Mouse (Mus musculus) heart, postnatal 0 days (tissue): ENCODE results near the gene Ccm2. TPM values are rescaled to one million over a fixed set of nuclear protein-coding genes. Genes with fewer than 3 reads are reported as not detected.
A peak's percentile ranks its signal among the peaks of the same experiment; 100 is the strongest.

ENCODE experiments used
- ATAC-seq: fragments of 200-750 bp; cut with Nextera tagmentation; 2 replicates; pipeline ENCODE4 v1.8.0; 2017; ENCODE audit warnings: low read depth, moderate number of reproducible peaks, moderate library complexity; ENCODE audit not compliant: insufficient read depth
- DNase-seq: peaks from one replicate; pipeline ENCODE4 v3.0.0-alpha.2; 2016; ENCODE audit warnings: low spot score
- H3K27ac ChIP-seq: fragments of 300-500 bp; sonication (generic); 2 replicates; pipeline ENCODE4 v1.5.1; 2014; ENCODE audit warnings: low read depth, mild to moderate bottlenecking
- H3K27me3 ChIP-seq: fragments of 300-500 bp; sonication (generic); 2 replicates; pipeline ENCODE4 v1.6.1; 2014; ENCODE audit warnings: low read length, mixed read lengths; ENCODE audit not compliant: control insufficient read depth, insufficient read depth
- H3K36me3 ChIP-seq: fragments of 300-500 bp; sonication (generic); replicated peaks from 2 replicates; pipeline ENCODE4 v1.6.1; 2014; ENCODE audit warnings: low read length, mixed read lengths; ENCODE audit not compliant: control insufficient read depth, insufficient read depth
- H3K4me1 ChIP-seq: fragments of 300-500 bp; sonication (generic); 2 replicates; pipeline ENCODE4 v1.6.1; 2014; ENCODE audit warnings: antibody characterized with exemption; ENCODE audit not compliant: control insufficient read depth, insufficient read depth
- H3K4me2 ChIP-seq: fragments of 300-500 bp; sonication (generic); 2 replicates; pipeline ENCODE4 v1.6.1; 2014; ENCODE audit warnings: low read depth, mild to moderate bottlenecking, low read length, moderate library complexity
- H3K4me3 ChIP-seq: fragments of 300-500 bp; sonication (generic); 2 replicates; pipeline ENCODE4 v1.5.1; 2014; ENCODE audit warnings: low read depth, low read length
- H3K9ac ChIP-seq: fragments of 300-500 bp; sonication (generic); replicated peaks from 2 replicates; pipeline ENCODE4 v1.6.1; 2014; ENCODE audit warnings: low read depth, low read length, mixed read lengths
- H3K9me3 ChIP-seq: fragments of 300-500 bp; sonication (generic); replicated peaks from 2 replicates; pipeline ENCODE4 v1.6.1; 2016; ENCODE audit warnings: low read length; ENCODE audit not compliant: control insufficient read depth
- CTCF ChIP-seq: IDR thresholded peaks from 2 replicates; pipeline ENCODE4 v1.5.1; 2016; ENCODE audit warnings: antibody characterized with exemption, control low read depth, low read depth
- EP300 ChIP-seq: IDR thresholded peaks from 2 replicates; pipeline ENCODE4 v1.6.1; 2016; ENCODE audit warnings: antibody characterized with exemption, low read depth
- WGBS: fragments of 180-500 bp; shearing (Covaris S2); extraction: QIAGEN DNeasy Blood & Tissue Kit; methylation state at CpG from one replicate; pipeline ENCODE4 v1.1.7; 2014; 5-methylcytosine and 5-hydroxymethylcytosine counted together
- polyA plus RNA-seq: library from polyadenylated mRNA; unstranded; fragments of >200 nt; fragmentation: Nextera tagmentation; extraction: Ambion mirVana; gene quantifications from 2 replicates; pipeline ENCODE4 v1.2.1, GENCODE M21; 2015
- total RNA-seq: library from RNA; depleted of rRNA; stranded (reverse); fragments of >200 nt; gene quantifications from 2 replicates; pipeline ENCODE4 v1.2.3, GENCODE M21; 2014; ENCODE audit warnings: low replicate concordance

The Ccm2 gene
- total and polyA plus RNA-seq, 2 experiments from 2014 or later: 38.4 to 54.4 TPM

- H3K27me3 ChIP-seq: no peaks in the 10 kb centered on the region
- no peaks in the 10 kb centered on the region for H3K4me1 ChIP-seq
- no peak overlapping the region for H3K4me3 ChIP-seq
- no peak for DNase-seq
- 81% methylated on average over 9 of the region's 9 CpGs for WGBS
- ATAC-seq: no peak
- TF ChIP-seq CTCF (no peak), EP300 (no peak)
- no peak overlapping the region for H3K9ac ChIP-seq
- H3K9me3 ChIP-seq: no peaks in the 10 kb centered on the region
- H3K27ac ChIP-seq: no peak overlapping the region
- no peaks in the 10 kb centered on the region for H3K36me3 ChIP-seq
- H3K4me2 ChIP-seq: no peak overlapping the region
Measured at GRCm38 (mm10) chr11:6506516-6506915, 40.2 kb upstream of the Ccm2 start.

- Histone ChIP-seq H3K27ac (no peak overlapping the region), H3K9me3 (no peaks in the 10 kb centered on the region), H3K9ac (no peak overlapping the region), H3K27me3 (no peaks in the 10 kb centered on the region), H3K4me3 (no peak overlapping the region), H3K4me2 (no peak overlapping the region), H3K4me1 (no peaks in the 10 kb centered on the region), H3K36me3 (no peaks in the 10 kb centered on the region)
- ATAC-seq (no peak), DNase-seq (no peak)
- WGBS: 52% methylated on average over 1 of the region's 1 CpGs
- TF ChIP-seq CTCF: no peak
- no peak for TF ChIP-seq EP300
Measured at GRCm38 (mm10) chr11:6508269-6508876, 38.3 kb upstream of the Ccm2 start.

- Histone ChIP-seq H3K9ac (no peak overlapping the region), H3K4me3 (no peak overlapping the region), H3K27me3 (no peaks in the 10 kb centered on the region), H3K36me3 (no peaks in the 10 kb centered on the region), H3K4me2 (no peak overlapping the region), H3K27ac (no peak overlapping the region), H3K4me1 (no peaks in the 10 kb centered on the region), H3K9me3 (no peaks in the 10 kb centered on the region)
- DNase-seq: peak; percentile 14
- TF ChIP-seq EP300: no peak
- no peak for TF ChIP-seq CTCF
- ATAC-seq: no peak
- WGBS: 24% methylated on average over 7 of the region's 7 CpGs
Measured at GRCm38 (mm10) chr11:6514837-6515236, 31.9 kb upstream of the Ccm2 start.

- DNase-seq: no peak
Measured at GRCm38 (mm10) chr11:6519491-6520033, 27.1 kb upstream of the Ccm2 start.

GRCm38 (mm10) chr11:6520507-6521173 is 26.0 kb upstream of the Ccm2 start, which contains the start of gene Myo1g:
TSS of gene Myo1g (minus strand) at chr11:6520965.
- Histone ChIP-seq H3K9me3 (no peaks in the 10 kb centered on the region), H3K27ac (no peak within 1 kb of the TSS), H3K4me3 (peak within 1 kb of the TSS; percentile 11; the same call in 1 of the 2 replicates), H3K9ac (no peak within 1 kb of the TSS), H3K27me3 (no peaks in the 10 kb centered on the region), H3K4me1 (no peaks in the 10 kb centered on the region), H3K4me2 (peak within 1 kb of the TSS; percentile 31; the same call in 1 of the 2 replicates), H3K36me3 (peaks cover 17% of the 10 kb centered on the region)
- ATAC-seq (no peak), DNase-seq (no peak)
- TF ChIP-seq EP300 (no peak), CTCF (no peak)
- 64% methylated on average over 7 of the region's 7 CpGs for WGBS

More at GRCm38 (mm10) chr11:6519491-6520033, 27.1 kb upstream of the Ccm2 start:
- Histone ChIP-seq H3K9me3 (no peaks in the 10 kb centered on the region), H3K4me1 (no peaks in the 10 kb centered on the region), H3K4me2 (peak overlapping the region; percentile 31; the same call in 1 of the 2 replicates), H3K36me3 (peaks cover 7% of the 10 kb centered on the region), H3K4me3 (peak overlapping the region; percentile 10; the same call in 1 of the 2 replicates), H3K9ac (no peak overlapping the region), H3K27me3 (no peaks in the 10 kb centered on the region), H3K27ac (no peak overlapping the region)
- 65% methylated on average over 11 of the region's 11 CpGs for WGBS
- ATAC-seq: no peak
- TF ChIP-seq EP300: no peak
- TF ChIP-seq CTCF: no peak
